10 mouse cellular contexts compared by ENCODE assay signal in the genomic region with DNA sequence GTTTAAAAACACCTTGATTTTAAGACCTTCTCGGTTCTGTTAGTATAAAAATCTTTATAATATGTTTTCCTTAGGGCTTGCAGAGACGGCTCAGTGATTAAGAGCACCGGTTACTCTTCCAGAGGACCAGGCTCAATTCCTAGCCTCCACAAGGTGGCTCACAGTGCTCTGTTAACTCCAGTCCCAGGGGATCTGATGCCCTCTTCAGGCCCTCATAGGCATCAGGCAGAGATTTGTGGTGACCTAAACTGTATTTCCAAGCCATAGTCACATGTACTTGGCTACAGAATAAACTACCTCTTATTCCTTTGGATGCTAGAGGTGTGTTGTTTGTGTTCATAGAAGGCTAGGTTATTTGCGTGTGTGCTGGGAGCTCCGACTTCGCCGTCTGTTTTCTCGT.
DNase-seq lines count a peak whose midpoint lies in the region; ATAC-seq and TF ChIP-seq lines count a peak whose summit lies in the region.
"Had no signal": no experiment of that assay in that cellular context is flagged by ENCODE, and none has a peak within 500 bp of the region (broad histone marks: within the 10 kb centered on the region; RNA-seq: fewer than 3 reads in every experiment).

No protein-coding gene starts in this region.

- no peak for ATAC-seq in kidney, embryonic 16.5 days (ENCODE audit: low FRiP score, low TSS enrichment)
- ATAC-seq in megakaryocyte progenitor cell, adult 5-6 weeks (replicated peaks; ENCODE audit: poor library complexity): no peak
- ATAC-seq in heart, embryonic 12.5 days (ENCODE audit: insufficient number of reproducible peaks, low FRiP score): no peak

- no peak overlapping the region for H3K4me2 ChIP-seq in kidney, embryonic 16.5 days (replicated peaks; ENCODE audit: low read depth, low read length)
- H3K4me2 ChIP-seq in CH12.LX (ENCODE audit: insufficient read depth, low read depth, poor library complexity, severe bottlenecking): no peak overlapping the region
- H3K4me2 ChIP-seq in heart, embryonic 12.5 days: no peak overlapping the region
- H3K4me2 ChIP-seq: limb, embryonic 15.5 days; stomach, embryonic 15.5 days had no signal

- H3K9ac ChIP-seq in kidney, embryonic 16.5 days (replicated peaks; ENCODE audit: low read length): no peak overlapping the region
- no peak overlapping the region for H3K9ac ChIP-seq in CH12.LX (ENCODE audit: insufficient read depth, low read depth)
- no peak overlapping the region for H3K9ac ChIP-seq in heart, embryonic 12.5 days
- H3K9ac ChIP-seq: limb, embryonic 15.5 days; stomach, embryonic 15.5 days had no signal

- TF ChIP-seq EP300 in CH12.LX (IDR thresholded peaks at IDR 0.05; ENCODE audit: low read length): no peak

- dilution Hi-C loops in CH12.LX (cut with MboI; ENCODE audit: extremely low pct_ligation_motif_present, extremely low pct_unique_long_range_greater_than_20kb, low sequenced_read_pairs): no loop called here

- DNase-seq in kidney, adult 2 months: peak; percentile 31
- DNase-seq in CH12.LX (ENCODE audit: extremely low read depth) (peak; percentile 21), ES-CJ7 (ENCODE audit: low read depth, low spot score) (peak; percentile 52)
- DNase-seq in layer of hippocampus, adult 2 months (ENCODE audit: low spot score in 2 of 2): peak; percentile 36 to 45

- no peak overlapping the region for H3K27ac ChIP-seq in kidney, adult 2 months (ENCODE audit: insufficient read depth, low read depth, low read length)
- no peak overlapping the region for H3K27ac ChIP-seq in kidney, embryonic 16.5 days (ENCODE audit: low read length)
- H3K27ac ChIP-seq in CH12.LX (ENCODE audit: insufficient read depth, low read depth): no peak overlapping the region
- peak overlapping the region; percentile 73 for H3K27ac ChIP-seq in layer of hippocampus, adult 2 months
- H3K27ac ChIP-seq in heart, embryonic 12.5 days (ENCODE audit: poor library complexity, severe bottlenecking): no peak overlapping the region
- H3K27ac ChIP-seq: limb, embryonic 15.5 days; stomach, embryonic 15.5 days had no signal

- TF ChIP-seq POLR2A in kidney, adult 2 months (IDR thresholded peaks at IDR 0.05; ENCODE audit: low read depth, low read length): no peak
- no peak for TF ChIP-seq POLR2A in CH12.LX (IDR thresholded peaks at IDR 0.05; ENCODE audit: low read depth, low read length)

- in situ Hi-C loops in CH12.LX (cut with MboI; ENCODE audit: low pct_ligation_motif_present, low pct_unique_long_range_greater_than_20kb, low sequenced_read_pairs): loop anchor here (5.0 kb wide), 1 partner anchor 98 kb away; no protein-coding TSS in a partner anchor

- H3K27me3 ChIP-seq in kidney, adult 2 months (replicated peaks; ENCODE audit: control insufficient read depth, insufficient read depth, low read length): no peaks in the 10 kb centered on the region
- no peaks in the 10 kb centered on the region for H3K27me3 ChIP-seq in kidney, embryonic 16.5 days (ENCODE audit: insufficient read depth, low read length)
- H3K27me3 ChIP-seq in CH12.LX (replicated peaks): peaks cover 2% of the 10 kb centered on the region
- peaks cover 12% of the 10 kb centered on the region; the same call in 1 of the 2 replicates for H3K27me3 ChIP-seq in heart, embryonic 12.5 days (replicated peaks)
- H3K27me3 ChIP-seq: limb, embryonic 15.5 days; stomach, embryonic 15.5 days had no signal

- no peaks in the 10 kb centered on the region for H3K36me3 ChIP-seq in kidney, adult 2 months (ENCODE audit: control insufficient read depth, insufficient read depth, low read length)
- no peaks in the 10 kb centered on the region for H3K36me3 ChIP-seq in kidney, embryonic 16.5 days (ENCODE audit: insufficient read depth, low read length)
- H3K36me3 ChIP-seq in CH12.LX (replicated peaks in 1 of 2; ENCODE audit: control insufficient read depth in 1 of 2, insufficient read depth in 1 of 2, low read length in 1 of 2): no peaks in the 10 kb centered on the region
- H3K36me3 ChIP-seq in heart, embryonic 12.5 days: no peaks in the 10 kb centered on the region
- H3K36me3 ChIP-seq: limb, embryonic 15.5 days; stomach, embryonic 15.5 days had no signal

- H3K9me3 ChIP-seq in kidney, embryonic 16.5 days (ENCODE audit: low read length): no peaks in the 10 kb centered on the region
- H3K9me3 ChIP-seq in CH12.LX (replicated peaks; ENCODE audit: low read length): no peaks in the 10 kb centered on the region
- H3K9me3 ChIP-seq in heart, embryonic 12.5 days (replicated peaks): no peaks in the 10 kb centered on the region
- H3K9me3 ChIP-seq: limb, embryonic 15.5 days; stomach, embryonic 15.5 days had no signal

- TF ChIP-seq CTCF in kidney, adult 2 months (conservative IDR thresholded peaks at IDR 0.05; ENCODE audit: insufficient read depth, insufficient read length, low read depth, low read length): peak; percentile 57
- peak in 1 of 2 experiments; percentile 74; a peak in 2 of 4 replicates for TF ChIP-seq CTCF in CH12.LX (conservative IDR thresholded peaks at IDR 0.05 in 1 of 2, IDR thresholded peaks at IDR 0.05 in 1 of 2; ENCODE audit: low read depth in 2 of 2, low read length in 2 of 2)
- TF ChIP-seq CTCF in layer of hippocampus, adult 2 months (conservative IDR thresholded peaks at IDR 0.05): peak; percentile 79

- no peak overlapping the region for H3K4me3 ChIP-seq in kidney, adult 2 months (ENCODE audit: insufficient read depth, low read depth, low read length)
- no peak overlapping the region for H3K4me3 ChIP-seq in kidney, embryonic 16.5 days (ENCODE audit: low read length)
- no peak overlapping the region for H3K4me3 ChIP-seq in CH12.LX (replicated peaks in 1 of 3; ENCODE audit: low read depth in 2 of 3, low read length in 2 of 3, poor library complexity in 1 of 3)
- no peak overlapping the region for H3K4me3 ChIP-seq in layer of hippocampus, adult 2 months
- no peak overlapping the region for H3K4me3 ChIP-seq in heart, embryonic 12.5 days
- H3K4me3 ChIP-seq: limb, embryonic 15.5 days; myocyte; stomach, embryonic 15.5 days had no signal

- no peaks in the 10 kb centered on the region for H3K79me2 ChIP-seq in CH12.LX (replicated peaks; ENCODE audit: control insufficient read depth, extremely low read depth, insufficient read depth, poor library complexity, severe bottlenecking)

- WGBS in kidney, adult 2 months: 57% methylated on average over 8 of the region's 8 CpGs
- 59% methylated on average over 8 of the region's 8 CpGs for WGBS in kidney, embryonic 16.5 days
- 64% methylated on average over 8 of the region's 8 CpGs for WGBS in heart, embryonic 12.5 days

- no peaks in the 10 kb centered on the region; the same call in 1 of the 2 replicates for H3K4me1 ChIP-seq in kidney, adult 2 months (ENCODE audit: control insufficient read depth, insufficient read depth, low read length)
- peaks cover 6% of the 10 kb centered on the region; the same call in 1 of the 2 replicates for H3K4me1 ChIP-seq in kidney, embryonic 16.5 days (ENCODE audit: insufficient read depth, low read length)
- H3K4me1 ChIP-seq in CH12.LX (ENCODE audit: control insufficient read depth in 1 of 2, insufficient read depth in 2 of 2): peaks cover 0 to 2% of the 10 kb centered on the region in 2 experiments; a peak in 1 of 4 replicates
- no peaks in the 10 kb centered on the region for H3K4me1 ChIP-seq in heart, embryonic 12.5 days (replicated peaks)
- H3K4me1 ChIP-seq: limb, embryonic 15.5 days; stomach, embryonic 15.5 days had no signal

- peak; percentile 26 for TF ChIP-seq RAD21 in CH12.LX (IDR thresholded peaks at IDR 0.05; ENCODE audit: low read depth, low read length)

TF ChIP-seq in CH12.LX, 34 proteins besides CTCF, POLR2A, EP300 and RAD21:
- TF ChIP-seq ZNF384 (IDR thresholded peaks at IDR 0.05; ENCODE audit: low read depth, low read length) (no peak), SMC3 (IDR thresholded peaks at IDR 0.05; ENCODE audit: low read depth, low read length) (peak; percentile 64)
TF ChIP-seq in CH12.LX: peak in this region for 1.
